Mouse (Mus musculus): ENCODE measurements around the gene Rnf34. TPM values are rescaled to one million over a fixed set of nuclear protein-coding genes. Genes with fewer than 3 reads are reported as not detected.

Gene Rnf34
- polyA plus RNA-seq, 1 experiment: 30.9 TPM

- DNase-seq (ENCODE audit: low read depth): no peak
- no peak for TF ChIP-seq POLR2A (IDR thresholded peaks at IDR 0.05; ENCODE audit: borderline replicate concordance, extremely low read depth, insufficient read depth, insufficient read length, poor library complexity, severe bottlenecking)
- no peak for TF ChIP-seq CTCF (IDR thresholded peaks at IDR 0.05; ENCODE audit: borderline replicate concordance, extremely low read depth, insufficient read depth, insufficient read length)
Measured at GRCm38 (mm10) chr5:122873573-122873972, 23.7 kb downstream of the Rnf34 start.

- TF ChIP-seq POLR2A (IDR thresholded peaks at IDR 0.05; ENCODE audit: borderline replicate concordance, extremely low read depth, insufficient read depth, insufficient read length, poor library complexity, severe bottlenecking) (no peak), CTCF (IDR thresholded peaks at IDR 0.05; ENCODE audit: borderline replicate concordance, extremely low read depth, insufficient read depth, insufficient read length) (no peak)
Measured at GRCm38 (mm10) chr5:122874359-122874758, 24.5 kb downstream of the Rnf34 start.

GRCm38 (mm10) chr5:122876671-122877070 lies 26.8 kb downstream of the Rnf34 start:
- TF ChIP-seq POLR2A (IDR thresholded peaks at IDR 0.05; ENCODE audit: borderline replicate concordance, extremely low read depth, insufficient read depth, insufficient read length, poor library complexity, severe bottlenecking) (no peak), CTCF (IDR thresholded peaks at IDR 0.05; ENCODE audit: borderline replicate concordance, extremely low read depth, insufficient read depth, insufficient read length) (no peak)
- DNase-seq (ENCODE audit: low read depth): no peak

More at GRCm38 (mm10) chr5:122874359-122874758, 24.5 kb downstream of the Rnf34 start:
- no peak for DNase-seq (ENCODE audit: low read depth)

- DNase-seq (ENCODE audit: low read depth): no peak
Measured at GRCm38 (mm10) chr5:122880241-122880980, 30.6 kb downstream of the Rnf34 start.

GRCm38 (mm10) chr5:122881313-122881712 lies 31.5 kb downstream of the Rnf34 start:
- TF ChIP-seq CTCF (IDR thresholded peaks at IDR 0.05; ENCODE audit: borderline replicate concordance, extremely low read depth, insufficient read depth, insufficient read length) (peak; percentile 91), POLR2A (IDR thresholded peaks at IDR 0.05; ENCODE audit: borderline replicate concordance, extremely low read depth, insufficient read depth, insufficient read length, poor library complexity, severe bottlenecking) (no peak)

More at GRCm38 (mm10) chr5:122880241-122880980, 30.6 kb downstream of the Rnf34 start:
- TF ChIP-seq CTCF (IDR thresholded peaks at IDR 0.05; ENCODE audit: borderline replicate concordance, extremely low read depth, insufficient read depth, insufficient read length): no peak
- TF ChIP-seq POLR2A (IDR thresholded peaks at IDR 0.05; ENCODE audit: borderline replicate concordance, extremely low read depth, insufficient read depth, insufficient read length, poor library complexity, severe bottlenecking): no peak

GRCm38 (mm10) chr5:122882256-122883050 lies 32.6 kb downstream of the Rnf34 start:
- no peak for DNase-seq (ENCODE audit: low read depth)
- TF ChIP-seq CTCF (IDR thresholded peaks at IDR 0.05; ENCODE audit: borderline replicate concordance, extremely low read depth, insufficient read depth, insufficient read length): no peak
- TF ChIP-seq POLR2A (IDR thresholded peaks at IDR 0.05; ENCODE audit: borderline replicate concordance, extremely low read depth, insufficient read depth, insufficient read length, poor library complexity, severe bottlenecking): no peak

More at GRCm38 (mm10) chr5:122881313-122881712, 31.5 kb downstream of the Rnf34 start:
- peak; percentile 67 for DNase-seq (ENCODE audit: low read depth)

- no peak for TF ChIP-seq POLR2A (IDR thresholded peaks at IDR 0.05; ENCODE audit: borderline replicate concordance, extremely low read depth, insufficient read depth, insufficient read length, poor library complexity, severe bottlenecking)
- TF ChIP-seq CTCF (IDR thresholded peaks at IDR 0.05; ENCODE audit: borderline replicate concordance, extremely low read depth, insufficient read depth, insufficient read length): no peak
- DNase-seq (ENCODE audit: low read depth): no peak
Measured at GRCm38 (mm10) chr5:122883237-122883636, 33.4 kb downstream of the Rnf34 start.

GRCm38 (mm10) chr5:122883652-122884235 lies 33.9 kb downstream of the Rnf34 start:
- no peak for DNase-seq (ENCODE audit: low read depth)
- TF ChIP-seq POLR2A (IDR thresholded peaks at IDR 0.05; ENCODE audit: borderline replicate concordance, extremely low read depth, insufficient read depth, insufficient read length, poor library complexity, severe bottlenecking): no peak
- TF ChIP-seq CTCF (IDR thresholded peaks at IDR 0.05; ENCODE audit: borderline replicate concordance, extremely low read depth, insufficient read depth, insufficient read length): no peak

- no peak for DNase-seq (ENCODE audit: low read depth)
- TF ChIP-seq CTCF (IDR thresholded peaks at IDR 0.05; ENCODE audit: borderline replicate concordance, extremely low read depth, insufficient read depth, insufficient read length) (no peak), POLR2A (IDR thresholded peaks at IDR 0.05; ENCODE audit: borderline replicate concordance, extremely low read depth, insufficient read depth, insufficient read length, poor library complexity, severe bottlenecking) (no peak)
Measured at GRCm38 (mm10) chr5:122884594-122885348, 34.9 kb downstream of the Rnf34 start.

GRCm38 (mm10) chr5:122887033-122887432 lies 37.2 kb downstream of the Rnf34 start:
- TF ChIP-seq CTCF (IDR thresholded peaks at IDR 0.05; ENCODE audit: borderline replicate concordance, extremely low read depth, insufficient read depth, insufficient read length): no peak
- DNase-seq (ENCODE audit: low read depth): no peak

Measured in brain, embryonic 14.5 days (tissue).